Mouse (Mus musculus) monocyte, adult 5-6 weeks (primary cell): Measurements from ENCODE around the gene Hlf. TPM values are rescaled to one million over a fixed set of nuclear protein-coding genes. Genes with fewer than 3 reads are reported as not detected.
A peak's percentile ranks its signal among the peaks of the same experiment; 100 is the strongest.

Source experiments
- ATAC-seq: fragments of 153-309, 156-312 bp; replicated peaks from 2 replicates; pipeline ENCODE4 v1.8.0; 2017; ENCODE audit warnings: mild to moderate bottlenecking; ENCODE audit not compliant: low TSS enrichment, insufficient number of reproducible peaks, severe bottlenecking, poor library complexity, low FRiP score
- total RNA-seq: library from RNA; stranded (forward); fragments of 200-1000, 200-491, 200-594 nt; gene quantifications from 3 replicates; pipeline ENCODE4 v1.2.3, GENCODE M21; 2017

Hlf gene
- 1.7 TPM in 1 of 3 replicates, not detected in the others for total RNA-seq

GRCm38 (mm10) chr11:90390817-90391173 is at the start of gene Hlf:
Gene Hlf, minus strand, starts transcription at chr11:90390895.
- ATAC-seq = peak; percentile 29; the same call in 1 of the 2 replicates

- ATAC-seq = no peak
Measured at GRCm38 (mm10) chr11:90438768-90439167, 48.1 kb upstream of the Hlf start.

GRCm38 (mm10) chr11:90425207-90425525 is 34.5 kb upstream of the Hlf start:
- no peak for ATAC-seq

- no peak for ATAC-seq
Measured at GRCm38 (mm10) chr11:90424334-90425206, 33.9 kb upstream of the Hlf start.

- ATAC-seq = no peak
Measured at GRCm38 (mm10) chr11:90423896-90424295, 33.2 kb upstream of the Hlf start.

GRCm38 (mm10) chr11:90419706-90420105 is 29.0 kb upstream of the Hlf start:
- no peak for ATAC-seq

- no peak for ATAC-seq
Measured at GRCm38 (mm10) chr11:90417921-90418320, 27.2 kb upstream of the Hlf start.

- no peak for ATAC-seq
Measured at GRCm38 (mm10) chr11:90417011-90417410, 26.3 kb upstream of the Hlf start.

GRCm38 (mm10) chr11:90398850-90399249 is 8.2 kb upstream of the Hlf start:
- no peak for ATAC-seq

GRCm38 (mm10) chr11:90391271-90392185 is 833 bp upstream of the Hlf start:
- no peak for ATAC-seq

GRCm38 (mm10) chr11:90389902-90390816 is 536 bp downstream of the Hlf start:
- ATAC-seq = no peak

GRCm38 (mm10) chr11:90389174-90389901 is 1.4 kb downstream of the Hlf start:
- ATAC-seq = no peak

GRCm38 (mm10) chr11:90387501-90388440 is 2.9 kb downstream of the Hlf start:
- ATAC-seq = 0 out of 2 replicates have a peak, but pooled peaks have one; percentile 21

GRCm38 (mm10) chr11:90382005-90382611 is 8.6 kb downstream of the Hlf start:
- ATAC-seq = no peak

GRCm38 (mm10) chr11:90381113-90381512 is 9.6 kb downstream of the Hlf start:
- ATAC-seq = no peak

- ATAC-seq = no peak
Measured at GRCm38 (mm10) chr11:90380131-90380685, 10.5 kb downstream of the Hlf start.
